Mouse (Mus musculus) liver, adult 2 months (tissue): Measurements from ENCODE around the gene Ubr2. TPM values are rescaled to one million over a fixed set of nuclear protein-coding genes. Genes with fewer than 3 reads are reported as not detected.

ENCODE experiments used
- DNase-seq: peaks from one replicate; pipeline ENCODE4 v3.0.0-alpha.2; 2011; ENCODE audit warnings: low read depth, low spot score; ENCODE audit errors: extremely low read depth
- H3K27ac ChIP-seq: fragments of 200-500 bp; replicated peaks from 2 replicates; pipeline ENCODE4 v1.5.1; 2012; ENCODE audit warnings: low read depth, mild to moderate bottlenecking, control low read depth, inconsistent platforms, low read length; ENCODE audit not compliant: insufficient read depth
- H3K27me3 ChIP-seq: fragments of 200-500 bp; 2 replicates; pipeline ENCODE4 v1.6.1; 2012; ENCODE audit warnings: mild to moderate bottlenecking, moderate library complexity, low read length, inconsistent platforms; ENCODE audit not compliant: control insufficient read depth, insufficient read depth
- H3K36me3 ChIP-seq: fragments of 200-500 bp; 2 replicates; pipeline ENCODE4 v1.6.1; 2012; ENCODE audit warnings: low read length, inconsistent platforms; ENCODE audit not compliant: control insufficient read depth, insufficient read depth
- H3K4me1 ChIP-seq: fragments of 200-500 bp; 2 replicates; pipeline ENCODE4 v1.6.1; 2011; ENCODE audit warnings: low read length; ENCODE audit not compliant: control insufficient read depth, insufficient read depth
- H3K4me3 ChIP-seq: fragments of 200-500 bp; 2 replicates; pipeline ENCODE4 v1.5.1; 2011; ENCODE audit warnings: low read depth, mild to moderate bottlenecking, control low read depth, low read length, moderate library complexity; ENCODE audit not compliant: insufficient read depth
- H3K79me2 ChIP-seq: fragments of 200-500 bp; 2 replicates; pipeline ENCODE4 v1.6.1; 2012; ENCODE audit warnings: inconsistent platforms, mild to moderate bottlenecking, low read length, moderate library complexity; ENCODE audit not compliant: control insufficient read depth, insufficient read depth
- H3K9ac ChIP-seq: fragments of 200-500 bp; 2 replicates; pipeline ENCODE4 v1.6.1; 2012; ENCODE audit warnings: low read depth, mild to moderate bottlenecking, control low read depth, inconsistent platforms, low read length
- CTCF ChIP-seq: fragments of 200-500 bp; IDR thresholded peaks from 2 replicates; pipeline ENCODE4 v1.5.1; 2011; ENCODE audit warnings: low read depth, low read length, control low read depth
- POLR2A ChIP-seq: fragments of 200-500 bp; IDR thresholded peaks from 2 replicates; pipeline ENCODE4 v1.6.1; 2011; ENCODE audit warnings: low read length, control low read depth; ENCODE audit not compliant: insufficient read depth; ENCODE audit errors: extremely low read depth
- WGBS: fragments of 180-500 bp; shearing (Covaris S2); methylation state at CpG from one replicate; pipeline ENCODE4 v1.1.7; 2018; 5-methylcytosine and 5-hydroxymethylcytosine counted together
- polyA plus RNA-seq: library from polyadenylated mRNA; depleted of rRNA; stranded (reverse); fragments of >200 nt; gene quantifications from 2 replicates; pipeline ENCODE4 v1.2.3, GENCODE M21; 2012
- total RNA-seq: library from RNA; depleted of rRNA; stranded (reverse); fragments of >200 nt; gene quantifications from 2 replicates; pipeline ENCODE4 v1.2.3, GENCODE M21; 2014

Gene Ubr2
- total and polyA plus RNA-seq, 2 experiments, result 29.9 to 36.0 TPM

DNA sequence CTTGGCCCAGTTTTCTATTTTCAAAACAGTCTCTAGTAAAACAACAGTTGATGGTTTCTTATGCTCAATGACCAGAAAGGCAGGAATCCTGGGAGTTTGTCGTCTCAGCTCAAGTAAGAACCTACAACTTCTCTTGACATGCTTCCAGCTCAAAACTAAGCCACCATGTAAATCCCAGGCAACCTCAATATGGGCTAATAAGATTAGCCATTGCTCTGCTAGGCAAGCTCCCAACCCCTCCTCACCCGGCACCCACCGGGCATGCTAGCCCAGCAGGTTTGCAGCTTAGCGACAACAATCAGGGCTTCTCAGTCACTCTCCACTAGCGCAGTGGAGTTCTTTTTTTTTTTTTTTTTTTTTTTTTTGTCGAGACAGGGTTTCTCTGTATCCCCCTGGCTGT is 84.2 kb downstream of the Ubr2 start:
- Histone ChIP-seq H3K4me3 (no peak overlapping the region), H3K27ac (no peak overlapping the region), H3K36me3 (peaks cover 8% of the 10 kb centered on the region; the same call in 1 of the 2 replicates), H3K4me1 (no peaks in the 10 kb centered on the region), H3K9ac (no peak overlapping the region), H3K27me3 (no peaks in the 10 kb centered on the region), H3K79me2 (no peaks in the 10 kb centered on the region)
- no peak for DNase-seq
- 69% methylated on average over 6 of the region's 6 CpGs for WGBS
- TF ChIP-seq POLR2A, result no peak
- TF ChIP-seq CTCF, result no peak

GRCm38 (mm10) chr17:46920855-46921254 is 89.5 kb downstream of the Ubr2 start:
- Histone ChIP-seq H3K27ac (no peak overlapping the region), H3K79me2 (no peaks in the 10 kb centered on the region), H3K36me3 (no peaks in the 10 kb centered on the region), H3K4me1 (no peaks in the 10 kb centered on the region), H3K9ac (no peak overlapping the region), H3K27me3 (no peaks in the 10 kb centered on the region), H3K4me3 (no peak overlapping the region)
- TF ChIP-seq CTCF (no peak), POLR2A (no peak)
- DNase-seq, result no peak
- WGBS, result 56% methylated on average over 6 of the region's 6 CpGs

- Histone ChIP-seq H3K27me3 (no peaks in the 10 kb centered on the region), H3K36me3 (no peaks in the 10 kb centered on the region), H3K4me3 (no peak overlapping the region), H3K79me2 (no peaks in the 10 kb centered on the region), H3K4me1 (no peaks in the 10 kb centered on the region), H3K27ac (no peak overlapping the region), H3K9ac (no peak overlapping the region)
- WGBS, result 36% methylated on average over 4 of the region's 4 CpGs
- DNase-seq, result no peak
- TF ChIP-seq POLR2A (no peak), CTCF (no peak)
Measured at GRCm38 (mm10) chr17:46918951-46919350, 91.4 kb downstream of the Ubr2 start.

DNA sequence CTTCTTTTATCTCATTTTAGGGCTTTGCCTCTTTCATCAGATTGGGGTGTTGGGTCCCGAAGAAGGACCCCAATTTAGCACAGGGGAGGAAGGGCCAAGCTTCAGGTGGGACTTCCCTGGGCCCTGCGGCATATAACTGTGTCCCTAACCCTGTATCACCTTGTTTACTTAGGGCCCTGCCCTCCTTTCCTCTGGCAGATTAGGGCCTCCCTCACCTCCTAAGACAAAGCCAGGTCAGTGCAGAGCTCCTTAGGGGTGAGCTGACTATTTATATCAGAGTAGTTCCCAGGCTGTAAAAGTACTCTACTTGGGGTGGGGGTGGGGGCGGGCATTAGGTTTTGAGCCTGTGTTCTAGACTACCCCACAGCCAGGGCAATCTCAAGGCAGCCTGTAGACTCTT is 95.2 kb downstream of the Ubr2 start:
- no peak for TF ChIP-seq POLR2A
- TF ChIP-seq CTCF, result no peak
- Histone ChIP-seq H3K27ac (no peak overlapping the region), H3K36me3 (no peaks in the 10 kb centered on the region), H3K9ac (no peak overlapping the region), H3K4me3 (no peak overlapping the region), H3K79me2 (no peaks in the 10 kb centered on the region), H3K4me1 (no peaks in the 10 kb centered on the region), H3K27me3 (no peaks in the 10 kb centered on the region)
- no peak for DNase-seq
- WGBS, result 65% methylated on average over 3 of the region's 3 CpGs

- DNase-seq, result no peak
- no peaks in the 10 kb centered on the region for H3K79me2 ChIP-seq
Measured at GRCm38 (mm10) chr17:46912331-46912730, 98.0 kb downstream of the Ubr2 start.

DNA sequence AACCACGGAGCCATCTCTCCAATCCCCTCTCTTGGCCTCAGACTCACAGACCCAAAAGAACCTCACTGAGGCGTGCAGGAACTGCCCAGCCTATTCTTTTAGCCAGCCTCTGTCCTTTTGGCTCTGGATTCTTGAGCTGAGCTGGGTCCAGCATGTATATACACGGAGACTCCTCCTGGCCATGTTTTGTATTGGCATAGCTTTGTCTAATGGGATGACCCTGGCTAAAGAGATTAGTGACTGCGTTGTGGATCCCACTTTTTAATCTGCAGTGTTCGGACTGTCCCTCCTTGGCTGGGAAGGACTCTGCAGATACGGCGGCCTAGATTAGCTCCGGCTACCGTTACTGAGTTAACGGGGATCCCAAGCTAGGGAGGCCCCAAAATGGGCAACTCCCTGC is 100.2 kb downstream of the Ubr2 start, which contains the start of gene Prph2:
Gene Prph2, plus strand, starts transcription at position 274 of the 400 bp plus-strand sequence.
- TF ChIP-seq CTCF, result no peak
- TF ChIP-seq POLR2A, result no peak
- H3K36me3 ChIP-seq, result no peaks in the 10 kb centered on the region
- no peak for DNase-seq
- no peak within 1 kb of the TSS for H3K4me3 ChIP-seq
- H3K27me3 ChIP-seq, result no peaks in the 10 kb centered on the region
- no peak within 1 kb of the TSS for H3K27ac ChIP-seq
- H3K9ac ChIP-seq, result no peak within 1 kb of the TSS
- 86% methylated on average over 10 of the region's 10 CpGs for WGBS
- H3K4me1 ChIP-seq, result no peaks in the 10 kb centered on the region
- H3K79me2 ChIP-seq, result no peaks in the 10 kb centered on the region

More at GRCm38 (mm10) chr17:46912331-46912730, 98.0 kb downstream of the Ubr2 start:
- no peak overlapping the region for H3K27ac ChIP-seq
- no peak overlapping the region for H3K9ac ChIP-seq
- H3K36me3 ChIP-seq, result no peaks in the 10 kb centered on the region
- no peak overlapping the region for H3K4me3 ChIP-seq
- no peaks in the 10 kb centered on the region for H3K27me3 ChIP-seq
- no peaks in the 10 kb centered on the region for H3K4me1 ChIP-seq
- TF ChIP-seq CTCF, result no peak
- TF ChIP-seq POLR2A, result no peak
- 43% methylated on average over 6 of the region's 6 CpGs for WGBS
